Mouse (Mus musculus) cerebellum, adult 9-10 months (tissue): ENCODE data around the gene Abcc6.
"Not testable (repeated sequence)": the region's sequence is repeated elsewhere in the genome, so short reads cannot be mapped to it uniquely, and the experiment has no call there.

Source experiments
- DNase-seq: peaks from one replicate; pipeline ENCODE4 v3.0.0; 2022

The Abcc6 gene

DNA sequence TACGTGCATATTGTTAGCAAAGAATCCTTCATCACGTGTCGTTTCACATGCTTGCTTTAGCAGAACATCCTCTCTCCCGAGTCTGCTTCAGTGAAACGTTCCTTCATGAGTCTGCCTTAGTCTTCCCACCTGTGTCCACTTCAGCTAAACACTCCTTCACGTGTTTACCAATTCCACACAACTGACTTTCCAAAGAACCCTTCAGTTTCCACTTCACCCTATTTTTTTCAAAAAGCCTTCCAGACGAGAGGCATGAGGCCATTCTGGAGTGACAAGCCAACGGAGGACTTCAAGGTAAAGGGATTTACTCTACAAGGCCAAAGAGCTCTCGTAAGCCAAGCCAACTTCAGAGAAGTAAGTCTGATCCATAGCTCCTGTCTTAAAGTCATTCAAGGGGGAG is 4.7 kb downstream of the Abcc6 start:
- no peak for DNase-seq

DNA sequence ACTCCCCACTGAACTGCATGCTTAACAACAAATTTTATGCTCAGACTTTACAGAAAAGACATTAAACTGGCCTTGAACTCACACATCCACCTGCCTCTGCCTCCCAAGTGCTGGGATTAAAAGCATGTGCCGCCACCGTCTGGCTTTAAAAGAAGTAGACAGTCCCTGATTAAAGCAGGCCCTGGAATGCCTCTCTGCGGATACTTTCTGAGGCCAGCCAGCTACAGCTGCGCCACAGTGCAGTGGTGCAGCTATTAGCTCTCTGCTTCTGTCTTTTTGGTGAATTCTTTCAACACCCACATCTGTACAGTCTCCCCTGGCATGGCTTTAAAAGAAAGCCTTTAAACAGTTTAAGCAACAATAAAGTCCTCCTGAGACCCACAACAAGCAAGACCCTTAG is 8.2 kb downstream of the Abcc6 start:
- DNase-seq = no peak

DNA sequence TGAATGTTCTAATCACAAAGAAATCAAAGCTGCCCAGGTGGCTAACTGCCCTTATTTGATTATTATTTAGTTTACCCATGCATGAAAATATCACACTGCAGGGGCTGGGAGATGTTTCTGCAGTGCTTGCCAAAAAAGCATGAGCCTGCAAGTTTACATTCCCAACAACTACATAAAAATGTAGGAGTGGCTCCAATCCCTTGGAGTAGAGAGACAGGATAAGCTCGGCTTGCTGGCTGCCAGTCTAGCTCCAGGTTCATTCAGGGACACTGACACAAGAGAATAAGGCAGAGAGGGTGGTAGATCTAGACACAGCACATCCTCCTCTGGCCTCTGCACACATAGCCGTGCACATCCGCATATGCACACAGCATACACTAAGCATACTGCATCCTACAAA is 10.5 kb downstream of the Abcc6 start:
- DNase-seq = no peak

DNA sequence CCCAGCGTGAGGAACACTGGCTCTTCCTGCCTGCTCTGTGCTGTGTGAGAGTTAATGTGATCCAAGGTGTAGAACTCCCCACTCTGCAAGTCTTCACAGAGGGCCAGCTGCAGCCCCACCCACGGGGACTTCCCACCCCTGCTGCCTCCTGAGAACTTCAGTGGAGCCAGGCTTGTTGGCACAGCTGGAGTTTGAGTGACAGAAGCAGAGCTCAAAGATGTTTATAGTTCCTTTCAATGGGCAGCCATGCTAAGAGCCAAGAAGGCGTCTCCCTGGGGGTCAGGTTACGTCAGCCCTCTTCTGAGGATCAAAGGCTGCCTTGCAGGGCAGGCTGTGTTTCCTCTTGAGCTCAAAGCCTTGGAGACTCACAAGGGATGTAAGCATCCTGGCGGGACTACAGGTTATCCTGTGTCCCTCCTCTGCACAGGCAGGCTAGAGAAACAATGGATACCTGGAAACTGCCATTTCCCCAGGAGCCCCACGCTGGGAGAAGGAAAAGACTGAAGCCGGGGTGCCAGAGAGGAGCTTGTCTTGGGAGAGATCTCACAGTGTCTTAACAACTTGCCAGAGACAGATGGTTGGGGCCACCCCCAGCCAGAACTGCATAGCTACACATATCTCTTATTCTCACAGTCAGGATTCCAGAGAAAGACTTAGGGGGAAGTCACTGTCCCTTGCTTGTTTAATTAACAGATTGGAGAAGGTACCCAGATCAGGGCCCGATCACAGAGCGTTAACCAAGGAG is 16.7 kb downstream of the Abcc6 start:
- DNase-seq = no peak

DNA sequence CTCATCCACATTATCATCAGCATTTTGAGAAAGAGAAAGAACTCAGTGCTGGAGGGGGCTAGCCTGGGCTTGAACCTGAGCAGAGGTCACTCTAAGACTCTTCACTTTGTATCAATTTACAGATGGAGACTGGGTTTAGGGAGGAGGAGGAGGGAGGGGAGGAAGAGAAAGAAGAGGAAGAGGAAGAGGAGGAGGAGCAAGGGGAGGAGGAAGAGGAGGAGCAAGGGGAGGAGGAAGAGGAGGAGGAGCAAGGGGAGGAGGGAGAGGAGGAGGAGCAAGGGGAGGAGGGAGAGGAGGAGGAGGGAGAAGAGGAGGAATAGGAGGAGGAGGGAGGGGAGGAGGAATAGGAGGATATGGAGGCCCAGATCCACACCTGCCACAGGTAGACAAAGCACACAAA is 18.0 kb downstream of the Abcc6 start:
- no peak for DNase-seq

DNA sequence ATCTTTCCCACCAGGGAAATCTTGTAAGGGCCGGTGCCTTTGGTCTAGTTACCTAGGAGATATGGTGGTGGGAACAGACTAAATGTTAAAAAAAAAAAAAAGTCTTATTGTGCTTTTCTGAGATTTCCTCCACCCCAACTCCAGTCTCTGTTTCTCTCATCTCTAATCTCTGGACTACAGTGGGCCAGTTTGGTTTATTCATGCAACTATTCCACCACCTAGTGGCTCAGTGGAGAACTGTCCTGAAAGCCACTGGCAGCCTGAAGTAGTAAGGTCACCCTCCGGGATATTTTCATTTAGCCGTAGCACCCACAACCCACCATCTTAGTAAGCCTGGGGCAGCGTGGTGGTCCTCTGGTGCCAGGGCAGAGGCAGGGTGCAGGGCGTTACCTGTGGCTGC is 20.5 kb downstream of the Abcc6 start:
- DNase-seq = peak; percentile 68

DNA sequence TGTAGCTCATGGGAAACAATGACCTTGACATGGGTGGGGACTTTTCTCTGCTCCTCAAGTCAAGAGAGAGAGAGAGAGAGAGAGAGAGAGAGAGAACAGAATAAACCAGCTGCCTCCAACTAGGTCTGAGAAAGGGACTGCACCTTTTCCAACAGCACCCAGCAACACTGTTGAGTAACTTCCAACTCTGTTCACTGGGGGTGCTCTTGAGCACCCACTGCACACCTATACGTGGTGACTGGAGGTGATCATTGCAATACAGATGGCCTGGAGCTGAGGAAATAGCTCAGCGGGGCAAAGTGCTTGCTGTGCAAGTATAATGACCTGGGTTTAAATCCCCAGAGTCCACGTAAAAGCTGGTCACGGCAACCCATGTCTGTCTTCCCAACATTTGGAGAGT is 27.4 kb downstream of the Abcc6 start:
- DNase-seq = no peak

DNA sequence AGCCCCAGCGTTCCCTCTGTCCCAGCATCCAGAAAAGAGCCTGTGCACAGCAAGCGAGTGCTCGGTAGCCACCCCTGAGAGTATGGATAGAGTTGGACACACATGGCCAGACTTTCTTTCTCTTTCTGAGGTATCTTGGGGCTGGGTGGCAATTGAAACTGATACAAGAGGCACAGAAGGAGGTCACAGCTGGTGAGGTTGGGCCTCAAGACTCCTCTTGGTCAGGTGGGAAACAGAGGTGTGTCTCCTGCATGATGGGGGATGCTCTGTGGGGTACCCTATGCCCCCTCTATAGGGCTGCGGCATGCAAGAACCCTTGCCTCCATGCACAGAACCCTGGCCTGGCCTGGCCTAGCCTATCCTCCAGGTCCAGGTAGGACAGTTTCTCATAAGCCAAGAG is 29.5 kb downstream of the Abcc6 start:
- no peak for DNase-seq

DNA sequence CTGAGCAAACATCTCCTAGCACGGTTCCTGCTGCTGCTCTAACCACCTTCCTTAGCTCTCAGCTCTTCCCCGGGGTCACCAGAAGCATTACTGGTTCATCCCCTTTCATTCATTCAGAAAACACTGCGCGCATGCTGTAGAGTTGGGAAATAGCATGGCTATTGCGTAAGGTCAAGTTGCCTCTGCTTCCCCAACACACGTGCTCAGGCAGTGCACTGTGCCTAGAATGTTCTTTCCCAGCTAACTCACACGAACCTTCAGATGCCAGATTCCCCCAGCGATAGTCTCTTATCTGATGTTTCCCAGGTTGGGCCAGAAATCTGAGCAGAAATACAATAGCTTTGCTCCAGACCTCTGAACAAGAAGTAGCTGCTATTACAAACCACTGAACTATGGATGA is 37.6 kb downstream of the Abcc6 start:
- no peak for DNase-seq

DNA sequence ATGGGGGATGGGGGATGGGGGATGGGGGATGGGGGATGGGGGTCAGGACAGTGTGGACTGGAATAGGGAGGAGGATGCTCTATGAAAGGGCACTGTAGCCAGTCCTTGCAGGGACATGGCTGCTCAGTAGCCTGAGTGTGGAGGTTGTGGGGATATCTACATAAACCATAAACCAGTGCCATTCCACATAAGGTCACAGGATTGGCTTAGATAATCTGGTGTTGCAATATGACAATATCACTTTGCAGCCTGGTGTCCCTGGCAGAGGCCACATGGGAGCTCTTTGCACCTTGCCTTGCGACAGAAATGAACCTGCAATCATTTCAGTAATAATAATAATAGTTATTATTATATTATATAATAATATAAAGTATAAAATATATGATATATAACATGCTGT is 41.8 kb downstream of the Abcc6 start:
- no peak for DNase-seq

DNA sequence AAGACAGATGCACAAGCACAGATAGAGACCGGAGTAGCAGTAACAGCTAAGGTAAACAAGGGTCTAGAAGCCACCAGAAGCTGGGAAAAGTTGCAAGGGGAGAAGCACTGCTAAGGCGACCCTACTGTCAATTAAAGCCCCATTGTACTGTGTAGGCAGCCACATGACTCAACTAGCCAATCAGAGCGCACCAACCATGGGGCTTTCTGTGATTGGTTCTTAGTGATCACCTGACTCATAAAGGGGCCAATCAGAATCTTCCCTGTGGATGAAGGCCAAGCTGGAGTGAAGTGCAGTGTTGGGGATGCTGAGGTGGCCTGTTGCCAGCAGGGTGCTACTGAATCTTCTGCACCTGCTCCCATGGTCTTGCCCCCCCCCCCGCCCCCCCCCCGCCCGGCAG is 43.2 kb downstream of the Abcc6 start:
- no peak for DNase-seq

DNA sequence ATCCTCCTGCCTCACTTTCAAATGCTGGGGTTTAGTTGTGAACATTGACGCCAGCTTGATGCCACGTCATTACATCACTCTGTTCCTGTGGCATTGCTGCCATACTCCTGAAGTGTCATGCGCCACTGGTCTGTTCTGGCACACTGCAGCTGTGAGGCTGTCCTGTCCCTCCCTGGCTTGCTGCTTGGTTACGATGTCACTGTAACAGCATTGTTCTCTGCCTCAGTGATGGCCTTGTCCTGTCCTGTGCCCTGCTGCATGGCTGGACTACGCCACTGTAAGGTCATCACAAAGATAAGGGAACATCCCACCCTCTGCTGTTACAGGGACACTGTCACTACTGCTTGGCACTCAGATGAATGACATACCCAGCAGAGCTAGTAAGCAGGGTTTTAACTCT is 48.5 kb downstream of the Abcc6 start:
- DNase-seq = no peak

DNA sequence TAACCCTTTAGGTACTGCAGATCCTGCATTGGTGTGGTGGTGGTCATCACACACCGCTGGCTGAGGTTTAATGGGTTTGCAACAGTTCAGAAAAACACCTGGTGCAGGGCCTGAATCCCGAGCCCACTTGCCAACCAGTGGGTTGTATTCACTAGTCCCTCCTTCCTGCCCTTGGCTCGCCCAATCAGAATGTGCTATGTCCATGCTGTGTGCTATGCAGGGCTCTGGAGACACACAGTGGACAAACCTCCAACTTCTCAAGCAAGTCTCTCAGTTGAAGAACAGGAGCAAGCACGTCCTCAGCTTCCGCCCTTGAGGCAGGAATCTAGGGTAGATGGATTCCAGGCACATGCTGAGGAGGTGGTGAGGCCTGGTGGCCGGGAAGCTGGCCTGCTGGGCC is 55.6 kb downstream of the Abcc6 start:
- DNase-seq = no peak

DNA sequence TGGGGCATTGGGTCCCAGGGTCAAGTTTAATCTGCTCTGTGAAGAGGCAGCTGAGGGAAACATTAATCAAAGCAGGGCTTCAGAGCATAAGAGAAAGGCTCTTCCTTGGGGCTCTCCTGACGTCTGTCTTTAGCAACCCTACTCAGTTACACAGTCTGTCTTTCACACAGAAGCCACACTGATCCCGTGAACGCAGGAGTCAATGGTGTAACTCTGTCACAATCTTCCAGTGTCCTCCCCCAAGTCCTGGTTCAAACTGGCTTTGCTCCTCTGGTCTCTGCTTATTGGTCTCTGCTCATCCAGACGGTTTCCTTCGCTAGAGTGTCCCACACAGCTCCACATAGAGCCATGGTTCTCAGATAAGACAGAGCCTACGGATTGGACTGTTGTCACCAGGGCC is 56.0 kb downstream of the Abcc6 start:
- DNase-seq = no peak

DNA sequence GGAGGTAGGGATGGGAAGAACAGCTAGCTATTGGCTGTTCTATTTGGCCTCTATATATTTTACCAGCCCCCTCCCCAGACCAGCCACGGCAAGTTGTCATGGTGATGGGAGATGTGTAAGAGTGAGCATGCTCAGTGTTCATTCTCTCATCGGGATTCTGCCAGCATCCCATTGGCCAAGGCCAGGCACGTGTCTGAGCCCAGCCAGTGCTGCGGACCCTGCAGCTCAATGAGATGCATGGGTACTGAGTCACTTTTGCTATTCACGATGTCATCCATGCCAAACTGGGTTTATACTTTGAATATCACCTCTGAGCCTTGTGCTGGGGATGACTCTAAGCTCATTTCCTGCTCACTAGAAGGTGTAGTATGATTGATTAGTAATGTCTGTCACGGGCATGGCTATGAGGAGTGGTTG is 56.8 kb downstream of the Abcc6 start:
- no peak for DNase-seq

DNA sequence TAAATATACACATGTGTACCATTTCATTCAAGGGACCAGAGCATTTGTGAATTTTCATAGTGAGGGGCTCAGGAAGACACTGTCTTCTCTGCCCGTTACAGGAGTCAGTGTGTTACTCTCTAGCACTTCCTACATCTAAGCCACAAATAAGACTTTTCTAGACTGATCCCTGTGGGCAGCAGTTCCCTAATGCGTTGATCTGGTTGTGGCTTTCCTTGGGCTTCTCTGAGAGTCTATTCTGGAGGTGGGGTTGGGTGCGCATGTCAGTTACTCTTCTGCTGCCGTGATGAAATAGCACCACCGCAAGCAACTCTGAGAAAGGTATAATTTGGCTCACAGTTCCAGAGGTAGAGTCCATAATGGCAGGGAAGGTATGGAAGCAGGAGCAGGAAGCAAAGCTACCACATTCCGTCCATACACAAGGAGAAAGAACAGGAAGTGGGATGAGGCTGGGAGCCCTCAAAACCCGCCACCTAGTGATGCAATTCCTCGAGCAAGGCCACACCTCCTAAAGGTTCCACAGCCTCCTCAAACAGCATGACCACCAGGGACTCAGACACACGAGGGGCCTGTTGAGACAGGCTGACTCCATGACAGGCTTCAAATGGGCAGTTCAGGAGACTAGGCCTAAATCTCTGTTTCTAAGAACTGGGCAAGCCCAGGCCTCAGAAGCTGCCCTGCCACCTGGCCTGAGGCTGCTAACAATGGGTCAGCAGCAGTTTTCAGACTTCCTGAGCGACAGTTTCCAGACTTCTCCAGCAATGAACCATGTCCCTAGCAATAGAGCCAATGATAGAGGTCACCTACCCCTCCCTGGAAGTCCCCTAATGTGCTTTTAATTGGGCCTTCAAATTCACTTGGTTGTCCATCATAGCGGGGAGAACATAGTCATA is 58.0 kb downstream of the Abcc6 start:
- DNase-seq = no peak

DNA sequence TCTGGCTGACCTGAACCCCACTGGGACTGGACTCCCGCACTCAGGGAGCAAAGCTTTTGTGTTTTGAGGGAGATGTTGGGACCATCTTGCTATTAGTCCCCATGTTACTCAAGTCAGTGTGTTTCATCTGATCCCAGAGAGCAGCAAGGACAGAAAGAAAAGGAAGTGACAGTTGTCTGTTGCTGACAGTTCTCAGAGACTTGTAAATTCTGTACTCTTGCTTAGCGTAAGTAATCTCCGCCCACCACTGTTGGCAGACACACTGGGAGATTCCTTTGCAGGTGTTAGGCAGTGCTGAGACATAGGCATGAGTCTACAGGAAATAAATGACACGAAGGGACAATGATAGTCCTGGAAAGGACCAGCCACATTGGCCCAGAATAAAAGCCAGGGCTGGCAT is 73.5 kb downstream of the Abcc6 start:
- no peak for DNase-seq

DNA sequence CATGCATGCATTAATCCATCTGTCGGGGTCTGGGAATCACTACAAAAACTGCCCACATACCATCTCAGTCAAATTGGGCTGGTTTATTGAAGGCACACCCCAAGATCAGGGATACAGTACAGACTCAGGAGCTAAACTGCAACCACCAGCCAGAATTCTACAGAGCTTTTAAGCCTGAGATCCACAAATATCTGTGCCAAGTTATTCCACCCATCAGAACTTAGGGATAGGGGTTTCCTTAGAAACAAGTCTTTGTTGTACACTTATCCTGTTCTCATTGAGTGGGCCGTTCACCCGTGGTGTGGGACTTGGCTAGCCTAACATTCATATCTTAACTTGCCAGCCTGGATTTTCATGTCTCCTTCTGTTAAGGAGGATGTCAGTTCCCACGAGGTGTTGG is 81.0 kb downstream of the Abcc6 start:
- no peak for DNase-seq

DNA sequence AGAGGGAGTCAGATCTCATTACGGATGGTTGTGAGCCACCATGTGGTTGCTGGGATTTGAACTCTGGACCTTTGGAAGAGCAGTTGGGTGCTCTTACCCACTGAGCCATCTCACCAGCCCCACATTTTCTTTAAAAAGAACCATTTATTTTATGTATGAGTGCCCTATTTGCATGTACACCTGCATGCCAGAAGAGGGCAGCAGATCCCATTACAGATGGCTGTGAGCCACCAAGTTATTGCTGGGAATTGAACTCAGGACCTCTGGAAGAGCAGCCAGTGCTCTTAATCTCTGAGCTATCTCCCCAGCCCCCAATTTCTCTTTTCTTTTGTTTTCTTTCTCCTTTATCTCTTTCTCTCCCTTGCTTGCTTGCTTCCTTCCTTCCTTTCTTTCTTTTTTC is 86.8 kb downstream of the Abcc6 start:
- DNase-seq = not testable (repeated sequence)

DNA sequence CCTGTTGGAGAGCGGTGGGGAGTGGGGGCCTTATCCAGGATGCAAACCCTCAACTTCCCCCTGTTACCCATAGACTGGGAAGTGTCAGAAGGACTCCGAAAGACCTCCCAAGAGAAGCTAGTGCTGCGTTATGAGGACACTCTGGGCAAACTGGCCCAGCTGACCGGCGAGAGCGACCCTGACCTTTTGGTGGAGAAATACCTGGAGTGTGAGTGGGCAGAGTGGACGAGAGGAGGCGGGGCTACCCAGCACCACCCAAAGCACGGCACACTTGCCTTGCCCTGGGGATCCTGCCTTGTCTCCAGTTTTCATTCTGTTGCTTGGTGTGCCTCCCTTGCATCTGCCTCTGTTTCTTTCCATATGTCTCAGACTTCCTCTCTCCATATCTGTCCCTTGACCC is 88.1 kb downstream of the Abcc6 start:
- DNase-seq = no peak

DNA sequence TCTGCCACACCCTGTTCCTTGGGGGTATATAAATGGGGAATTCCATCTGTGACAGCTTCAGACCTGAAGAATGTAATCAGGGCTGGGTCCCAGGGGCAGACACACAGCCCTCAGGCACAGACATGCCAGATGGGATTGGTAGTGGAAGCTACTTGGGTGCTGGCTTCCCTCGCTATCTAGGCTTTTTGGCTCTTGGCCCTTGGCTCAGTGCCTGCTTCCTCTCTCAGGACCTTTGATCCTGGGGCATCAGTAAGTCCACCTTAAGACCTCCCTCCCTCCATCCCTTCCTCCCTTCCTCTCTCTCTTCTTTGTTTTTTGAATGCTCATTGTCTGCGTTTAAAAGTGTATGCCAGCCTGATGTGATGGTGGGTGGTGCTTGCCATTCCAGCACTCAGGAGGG is 90.3 kb downstream of the Abcc6 start:
- no peak for DNase-seq

DNA sequence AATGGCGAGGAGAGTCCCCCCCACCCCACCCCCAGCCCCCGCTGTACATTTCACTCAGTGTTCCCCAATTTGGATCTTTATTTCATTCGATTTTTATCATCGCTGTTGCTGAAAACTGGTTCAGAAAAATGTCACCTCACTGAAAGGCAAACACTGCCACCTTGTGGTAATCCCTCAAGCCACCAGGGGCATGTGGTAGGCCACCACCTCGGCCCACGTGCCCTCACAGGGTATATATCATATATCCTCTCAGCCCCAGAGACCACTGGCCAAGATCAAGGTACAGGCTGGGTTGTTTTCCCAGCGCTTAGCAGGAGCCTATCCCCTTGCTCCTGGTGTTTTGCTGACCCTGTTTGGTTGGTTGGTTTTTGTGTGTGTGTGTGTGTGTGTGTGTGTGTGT is 95.0 kb downstream of the Abcc6 start:
- DNase-seq = peak; percentile 53

DNA sequence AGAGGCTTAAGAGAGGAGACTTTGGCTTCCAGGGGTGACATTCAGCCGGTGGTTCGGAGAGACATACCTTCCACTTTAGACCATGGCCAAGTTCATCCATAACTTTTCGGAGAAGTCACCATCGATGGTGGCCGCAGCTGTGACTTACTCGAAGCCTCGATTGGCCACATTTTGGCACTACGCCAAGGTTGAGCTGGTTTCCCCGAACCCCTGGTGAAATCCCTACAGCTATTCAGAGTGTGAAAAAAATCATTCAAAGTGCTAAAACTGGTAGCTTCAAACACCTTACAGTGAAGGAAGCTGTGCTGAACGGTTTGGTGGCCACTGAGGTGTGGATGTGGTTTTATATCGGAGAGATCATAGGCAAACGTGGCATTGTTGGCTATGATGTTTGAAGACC is 96.3 kb downstream of the Abcc6 start:
- DNase-seq = not testable (repeated sequence)

DNA sequence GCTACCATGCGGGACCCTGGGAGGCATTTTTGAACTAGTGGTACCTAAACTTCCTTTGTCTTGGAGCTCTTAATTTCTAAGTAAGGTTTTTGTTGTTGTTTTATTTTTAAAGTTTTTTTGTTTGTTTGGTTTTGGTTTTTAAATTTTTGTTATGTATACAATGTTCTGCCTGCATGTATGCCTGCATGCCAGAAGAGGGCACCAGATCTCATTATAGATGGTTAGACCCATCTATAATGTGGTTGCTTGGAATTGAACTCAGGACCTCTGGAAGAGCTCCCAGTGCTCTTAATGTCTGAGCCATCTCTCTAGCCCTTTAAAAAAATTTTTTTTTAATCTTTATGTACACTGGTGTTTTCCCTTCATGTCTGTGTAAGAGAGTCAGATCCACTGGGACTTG is 100.4 kb downstream of the Abcc6 start:
- no peak for DNase-seq
